8 mouse cellular contexts compared by ENCODE assay signal in genomic region chr19:5802787-5803040, GRCm38 (mm10). TPM values are rescaled to one million over a fixed set of nuclear protein-coding genes. Genes with fewer than 3 reads are reported as not detected.
A peak's percentile ranks its signal among the peaks of the same experiment; 100 is the strongest.
DNase-seq lines count a peak whose midpoint lies in the region; ATAC-seq and TF ChIP-seq lines count a peak whose summit lies in the region.

No protein-coding gene starts in this region.

- H3K4me3 ChIP-seq in heart, embryonic 11.5 days (ENCODE audit: low read depth, low read length): peak overlapping the region; percentile 94
- peak overlapping the region; percentile 55 to 98 (median 65) for H3K4me3 ChIP-seq in CH12.LX (replicated peaks in 1 of 3; ENCODE audit: low read depth in 2 of 3, low read length in 2 of 3, poor library complexity in 1 of 3)
- peak overlapping the region; percentile 97 for H3K4me3 ChIP-seq in forebrain, embryonic 14.5 days (ENCODE audit: low read depth, low read length)
- peak overlapping the region; percentile 84 for H3K4me3 ChIP-seq in liver, embryonic 15.5 days (replicated peaks)

- dilution Hi-C loops in CH12.LX (cut with MboI; ENCODE audit: extremely low pct_ligation_motif_present, extremely low pct_unique_long_range_greater_than_20kb, low sequenced_read_pairs): no loop called here

- WGBS in heart, embryonic 11.5 days (ENCODE audit: insufficient replicate concordance): under 1% methylated on average over 4 of the region's 4 CpGs
- 0% methylated on average over 4 of the region's 4 CpGs for WGBS in forebrain, embryonic 14.5 days
- WGBS in liver, embryonic 15.5 days (ENCODE audit: insufficient replicate concordance): under 1% methylated on average over 4 of the region's 4 CpGs

- no peak for TF ChIP-seq CTCF in CH12.LX (conservative IDR thresholded peaks at IDR 0.05 in 1 of 2, IDR thresholded peaks at IDR 0.05 in 1 of 2; ENCODE audit: low read depth in 2 of 2, low read length in 2 of 2)

- in situ Hi-C loops in CH12.LX (cut with MboI; ENCODE audit: low pct_ligation_motif_present, low pct_unique_long_range_greater_than_20kb, low sequenced_read_pairs): no loop called here

- H3K4me1 ChIP-seq in heart, embryonic 11.5 days (ENCODE audit: control insufficient read depth, insufficient read depth, low read length): peaks cover 42% of the 10 kb centered on the region
- peaks cover 12 to 27% of the 10 kb centered on the region in 2 experiments for H3K4me1 ChIP-seq in CH12.LX (ENCODE audit: control insufficient read depth in 1 of 2, insufficient read depth in 2 of 2)
- H3K4me1 ChIP-seq in forebrain, embryonic 14.5 days (ENCODE audit: control insufficient read depth, insufficient read depth, low read length): peaks cover 32% of the 10 kb centered on the region
- peaks cover 51% of the 10 kb centered on the region for H3K4me1 ChIP-seq in liver, embryonic 15.5 days (replicated peaks)

- peak overlapping the region; percentile 93 for H3K4me2 ChIP-seq in heart, embryonic 11.5 days
- peak overlapping the region; percentile 53; the same call in 1 of the 2 replicates for H3K4me2 ChIP-seq in CH12.LX (ENCODE audit: insufficient read depth, low read depth, poor library complexity, severe bottlenecking)
- peak overlapping the region; percentile 77 for H3K4me2 ChIP-seq in forebrain, embryonic 14.5 days (ENCODE audit: low read length)
- peak overlapping the region; percentile 93 for H3K4me2 ChIP-seq in liver, embryonic 15.5 days

- ATAC-seq in heart, embryonic 11.5 days (replicated peaks; ENCODE audit: insufficient number of reproducible peaks, low FRiP score, low TSS enrichment): no peak
- no peak for ATAC-seq in forebrain, embryonic 14.5 days
- ATAC-seq in liver, embryonic 15.5 days (ENCODE audit: insufficient read depth): no peak

- no peaks in the 10 kb centered on the region for H3K27me3 ChIP-seq in heart, embryonic 11.5 days (ENCODE audit: control insufficient read depth, insufficient read depth, low read length)
- no peaks in the 10 kb centered on the region for H3K27me3 ChIP-seq in CH12.LX (replicated peaks)
- H3K27me3 ChIP-seq in forebrain, embryonic 14.5 days (replicated peaks; ENCODE audit: control insufficient read depth, insufficient read depth, low read length): no peaks in the 10 kb centered on the region
- no peaks in the 10 kb centered on the region for H3K27me3 ChIP-seq in liver, embryonic 15.5 days

- TF ChIP-seq POLR2A in CH12.LX (IDR thresholded peaks at IDR 0.05; ENCODE audit: low read depth, low read length): no peak

- peaks cover 41% of the 10 kb centered on the region for H3K79me2 ChIP-seq in CH12.LX (replicated peaks; ENCODE audit: control insufficient read depth, extremely low read depth, insufficient read depth, poor library complexity, severe bottlenecking)

- H3K36me3 ChIP-seq in heart, embryonic 11.5 days (ENCODE audit: control insufficient read depth, insufficient read depth, low read length): peaks cover 12% of the 10 kb centered on the region
- peaks cover 20 to 35% of the 10 kb centered on the region in 2 experiments for H3K36me3 ChIP-seq in CH12.LX (replicated peaks in 1 of 2; ENCODE audit: control insufficient read depth in 1 of 2, insufficient read depth in 1 of 2, low read length in 1 of 2)
- H3K36me3 ChIP-seq in forebrain, embryonic 14.5 days (ENCODE audit: control insufficient read depth, insufficient read depth, low read length): peaks cover 18% of the 10 kb centered on the region
- peaks cover 31% of the 10 kb centered on the region for H3K36me3 ChIP-seq in liver, embryonic 15.5 days (replicated peaks)

- DNase-seq in heart, adult 18-20 months: no peak
- DNase-seq in CH12.LX (ENCODE audit: extremely low read depth): no peak
- DNase-seq in forebrain, embryonic 14.5 days (ENCODE audit: low spot score): no peak
- DNase-seq in right cerebral cortex, postnatal 36 days (ENCODE audit: low spot score in 2 of 2): no peak
- no peak for DNase-seq in embryo, embryonic 10.5 days (ENCODE audit: low spot score)
- no peak for DNase-seq in urinary bladder, adult 2 months (ENCODE audit: low spot score)

- no peak for TF ChIP-seq EP300 in CH12.LX (IDR thresholded peaks at IDR 0.05; ENCODE audit: low read length)

- H3K9ac ChIP-seq in heart, embryonic 11.5 days (ENCODE audit: low read depth, low read length): peak overlapping the region; percentile 94
- H3K9ac ChIP-seq in CH12.LX (ENCODE audit: insufficient read depth, low read depth): peak overlapping the region; percentile 94
- H3K9ac ChIP-seq in forebrain, embryonic 14.5 days (ENCODE audit: low read length): peak overlapping the region; percentile 99
- peak overlapping the region; percentile 96 for H3K9ac ChIP-seq in liver, embryonic 15.5 days

- peak overlapping the region; percentile 100 for H3K27ac ChIP-seq in heart, embryonic 11.5 days (ENCODE audit: low read depth, low read length)
- peak overlapping the region; percentile 91 for H3K27ac ChIP-seq in CH12.LX (ENCODE audit: insufficient read depth, low read depth)
- H3K27ac ChIP-seq in forebrain, embryonic 14.5 days (ENCODE audit: low read depth, low read length): peak overlapping the region; percentile 100
- peak overlapping the region; percentile 99 for H3K27ac ChIP-seq in liver, embryonic 15.5 days (replicated peaks)

- no peaks in the 10 kb centered on the region for H3K9me3 ChIP-seq in heart, embryonic 11.5 days (replicated peaks; ENCODE audit: control insufficient read depth, low read length)
- H3K9me3 ChIP-seq in CH12.LX (replicated peaks; ENCODE audit: low read length): no peaks in the 10 kb centered on the region
- no peaks in the 10 kb centered on the region for H3K9me3 ChIP-seq in forebrain, embryonic 14.5 days (replicated peaks; ENCODE audit: control insufficient read depth, low read length)
- H3K9me3 ChIP-seq in liver, embryonic 15.5 days (replicated peaks): no peaks in the 10 kb centered on the region

- no peak for TF ChIP-seq RAD21 in CH12.LX (IDR thresholded peaks at IDR 0.05; ENCODE audit: low read depth, low read length)

TF ChIP-seq in CH12.LX, 34 proteins besides CTCF, POLR2A, EP300 and RAD21:
- TF ChIP-seq MAZ (IDR thresholded peaks at IDR 0.05; ENCODE audit: low read depth, low read length): no peak
- no peak for TF ChIP-seq NRF1 (IDR thresholded peaks at IDR 0.05; ENCODE audit: low read depth, low read length)
- no peak for TF ChIP-seq NELFE (IDR thresholded peaks at IDR 0.05; ENCODE audit: low read depth, low read length)
- TF ChIP-seq GABPA (IDR thresholded peaks at IDR 0.05; ENCODE audit: insufficient replicate concordance, low read depth, low read length): no peak
- no peak for TF ChIP-seq PAX5 (IDR thresholded peaks at IDR 0.05; ENCODE audit: low read length)
- TF ChIP-seq JUND (conservative IDR thresholded peaks at IDR 0.05; ENCODE audit: low read depth, low read length): no peak

RNA-seq across cellular contexts. Expression of gene Scyl1, which starts 31.5 kb away (rescaled TPM):
- polyA plus RNA-seq in heart, embryonic 11.5 days (2014; fragmentation: Nextera tagmentation; extraction: Ambion mirVana): 54.8 and 59.4 TPM in 2 replicates
- 10 to 100 TPM; 55.1 to 67.8 TPM for total RNA-seq in heart, adult 18-20 months (2021)
- 49.8 and 55.0 TPM in 2 replicates for total RNA-seq in CH12.LX (2012; rRNA removed)
- 35.1 and 37.6 TPM in 2 replicates for total RNA-seq in CH12.LX (2014; rRNA removed)
- polyA plus RNA-seq in CH12.LX (2012; ENCODE audit: insufficient read length, low read depth): 49.1 and 56.1 TPM in 2 replicates
- 56.1 and 67.9 TPM in 2 replicates for polyA plus RNA-seq in forebrain, embryonic 14.5 days (2014; fragmentation: Nextera tagmentation; extraction: Ambion mirVana)
- 21.1 and 24.4 TPM in 2 replicates for polyA plus RNA-seq in liver, embryonic 15.5 days (2015; fragmentation: Nextera tagmentation; extraction: Ambion mirVana)
- polyA plus RNA-seq in urinary bladder, adult 2 months (2012; rRNA removed): 104 and 123 TPM in 2 replicates
